ENCODE assay signal across 15 mouse cellular contexts in genomic region chr2:72471415-72472070, GRCm38 (mm10).
"Had no signal": no experiment of that assay in that cellular context is flagged by ENCODE, and none has a peak within 500 bp of the region (broad histone marks: within the 10 kb centered on the region; RNA-seq: fewer than 3 reads in every experiment).

No protein-coding gene starts in this region.

- H3K4me2 ChIP-seq: liver, embryonic 11.5 days; liver, embryonic 15.5 days; neural tube, embryonic 13.5 days; stomach, embryonic 15.5 days had no signal

- ATAC-seq: intestine, postnatal 0 days; lung, postnatal 0 days had no signal

- H3K36me3 ChIP-seq: liver, embryonic 15.5 days; midbrain, embryonic 10.5 days; neural tube, embryonic 13.5 days; stomach, embryonic 15.5 days had no signal

- DNase-seq: kidney, adult 8-10 months; kidney, postnatal 36 days; layer of hippocampus, adult 9-11 months; lung, adult 2 months; lung, postnatal 4 days; midbrain, embryonic 14.5 days; right cerebral cortex, postnatal 14 days; thymus, postnatal 36 days had no signal

- H3K27me3 ChIP-seq: liver, embryonic 15.5 days; stomach, embryonic 15.5 days had no signal

- H3K9me3 ChIP-seq: liver, embryonic 15.5 days; midbrain, embryonic 10.5 days; neural tube, embryonic 13.5 days; stomach, embryonic 15.5 days had no signal

- H3K27ac ChIP-seq: liver, embryonic 15.5 days; midbrain, embryonic 10.5 days; neural tube, embryonic 13.5 days; stomach, embryonic 15.5 days had no signal

- H3K9ac ChIP-seq: liver, embryonic 15.5 days; neural tube, embryonic 13.5 days; stomach, embryonic 15.5 days had no signal

- H3K4me3 ChIP-seq: liver, embryonic 15.5 days; midbrain, embryonic 10.5 days; neural tube, embryonic 13.5 days; stomach, embryonic 15.5 days had no signal
